In the genomic region with DNA sequence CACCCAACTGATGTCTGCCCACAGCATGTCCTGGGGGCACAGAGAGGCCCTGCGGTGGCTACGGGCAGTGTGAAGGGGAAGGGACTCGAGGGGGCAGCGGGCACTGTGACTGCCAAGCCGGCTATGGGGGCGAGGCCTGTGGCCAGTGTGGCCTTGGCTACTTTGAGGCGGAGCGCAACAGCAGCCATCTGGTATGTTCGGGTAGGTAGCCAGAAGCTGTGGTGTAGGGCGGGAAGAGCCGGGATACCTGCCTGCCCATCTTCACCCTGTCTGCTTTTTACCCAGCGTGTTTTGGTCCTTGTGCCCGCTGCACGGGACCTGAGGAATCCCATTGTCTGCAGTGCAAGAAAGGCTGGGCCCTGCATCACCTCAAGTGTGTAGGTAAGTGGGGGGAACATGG, we compare ENCODE assay signal across 22 mouse cellular contexts. TPM values are rescaled to one million over a fixed set of nuclear protein-coding genes. Genes with fewer than 3 reads are reported as not detected.
DNase-seq lines count a peak whose midpoint lies in the region; ATAC-seq and TF ChIP-seq lines count a peak whose summit lies in the region.
"Had no signal": no experiment of that assay in that cellular context is flagged by ENCODE, and none has a peak within 500 bp of the region (broad histone marks: within the 10 kb centered on the region; RNA-seq: fewer than 3 reads in every experiment).

No protein-coding gene starts in this region.

- no peak for TF ChIP-seq CTCF in E14TG2a.4 (conservative IDR thresholded peaks at IDR 0.05; ENCODE audit: low read length)
- TF ChIP-seq CTCF in hindbrain, postnatal 0 days (IDR thresholded peaks at IDR 0.05; ENCODE audit: low read depth): no peak

- H3K4me3 ChIP-seq in E14TG2a.4 (replicated peaks; ENCODE audit: low read length): peak overlapping the region; percentile 41
- no peak overlapping the region for H3K4me3 ChIP-seq in hindbrain, postnatal 0 days (ENCODE audit: low read length)
- H3K4me3 ChIP-seq: embryonic facial prominence, embryonic 10.5 days; embryonic facial prominence, embryonic 12.5 days; forebrain, embryonic 13.5 days; forebrain, embryonic 15.5 days had no signal

- ATAC-seq in cerebellum, adult (ENCODE audit: insufficient number of reproducible peaks, low FRiP score, low TSS enrichment): no peak
- no peak for ATAC-seq in hindbrain, postnatal 0 days
- ATAC-seq: activated CD4-positive, CD25-positive, alpha-beta regulatory T cell, adult 4 months; CD4-positive, CD25-positive, alpha-beta regulatory T cell, adult 4 months; forebrain, embryonic 13.5 days; forebrain, embryonic 15.5 days; forebrain, postnatal 0 days; Patski had no signal

- no peak overlapping the region for H3K27ac ChIP-seq in hindbrain, postnatal 0 days
- H3K27ac ChIP-seq: embryonic facial prominence, embryonic 10.5 days; embryonic facial prominence, embryonic 12.5 days; forebrain, embryonic 13.5 days; forebrain, embryonic 15.5 days had no signal

- H3K9me3 ChIP-seq in E14TG2a.4 (ENCODE audit: low read length): 0 out of 2 replicates have a peak, but pooled peaks cover 5% of the 10 kb centered on the region
- no peaks in the 10 kb centered on the region for H3K9me3 ChIP-seq in hindbrain, postnatal 0 days (ENCODE audit: low read length)
- H3K9me3 ChIP-seq: embryonic facial prominence, embryonic 10.5 days; embryonic facial prominence, embryonic 12.5 days; forebrain, embryonic 13.5 days; forebrain, embryonic 15.5 days had no signal

- no peaks in the 10 kb centered on the region for H3K27me3 ChIP-seq in E14TG2a.4 (ENCODE audit: insufficient read depth, low read length)
- no peaks in the 10 kb centered on the region for H3K27me3 ChIP-seq in hindbrain, postnatal 0 days (ENCODE audit: insufficient read depth, low read length)
- H3K27me3 ChIP-seq: CH12.LX; forebrain, embryonic 13.5 days; forebrain, embryonic 15.5 days; Patski had no signal

- peak; percentile 51 for DNase-seq in cerebellum, adult 11-12 months
- no peak for DNase-seq in cerebellum, adult 8-10 months
- peak; percentile 55 to 61 for DNase-seq in cerebellum, postnatal 25 days
- no peak for DNase-seq in hindbrain, postnatal 0 days (ENCODE audit: low spot score)
- DNase-seq: adrenal gland, adult 8-10 months; adrenal gland, postnatal 14 days; adrenal gland, postnatal 36 days; B cell, adult 2 months; cerebellum, adult 9-11 months; cerebellum, postnatal 14 days; forebrain, postnatal 0 days had no signal

- H3K36me3 ChIP-seq in E14TG2a.4 (ENCODE audit: insufficient read depth, low read length): peaks cover 45% of the 10 kb centered on the region
- peaks cover 27% of the 10 kb centered on the region; the same call in 1 of the 2 replicates for H3K36me3 ChIP-seq in hindbrain, postnatal 0 days (ENCODE audit: insufficient read depth, low read length)

- peaks cover 92% of the 10 kb centered on the region for H3K4me1 ChIP-seq in E14TG2a.4 (replicated peaks; ENCODE audit: low read depth, low read length)
- 0 out of 2 replicates have a peak, but pooled peaks cover 4% of the 10 kb centered on the region for H3K4me1 ChIP-seq in hindbrain, postnatal 0 days (ENCODE audit: insufficient read depth, low read length)

- H3K4me2 ChIP-seq in hindbrain, postnatal 0 days (ENCODE audit: low read depth, low read length): no peak overlapping the region
- H3K4me2 ChIP-seq: embryonic facial prominence, embryonic 12.5 days; forebrain, embryonic 13.5 days; forebrain, embryonic 15.5 days had no signal

- no peak overlapping the region for H3K9ac ChIP-seq in hindbrain, postnatal 0 days (replicated peaks; ENCODE audit: low read length)
- H3K9ac ChIP-seq: embryonic facial prominence, embryonic 12.5 days; forebrain, embryonic 13.5 days; forebrain, embryonic 15.5 days; forebrain, postnatal 0 days had no signal

- 94% methylated on average over 14 of the region's 14 CpGs for WGBS in hindbrain, postnatal 0 days

RNA-seq across cellular contexts. Expression of gene Creld1, which starts 6.3 kb away (rescaled TPM):
- total RNA-seq in hindbrain, postnatal 0 days (2014; rRNA removed): 41.6 and 51.1 TPM in 2 replicates
- polyA plus RNA-seq in hindbrain, postnatal 0 days (2015; fragmentation: Nextera tagmentation; extraction: Ambion mirVana): 60.2 and 65.0 TPM in 2 replicates

RNA-seq across cellular contexts. Expression of gene Prrt3, which starts 12.3 kb away (rescaled TPM):
- 40.4 and 41.7 TPM in 2 replicates for total RNA-seq in hindbrain, postnatal 0 days (2014; rRNA removed)
- 15.7 and 15.8 TPM in 2 replicates for polyA plus RNA-seq in hindbrain, postnatal 0 days (2015; fragmentation: Nextera tagmentation; extraction: Ambion mirVana)
- total RNA-seq: CH12.LX had no signal
- polyA plus RNA-seq: CD4-positive, CD25-positive, alpha-beta regulatory T cell, adult 4 months; G1E had no signal

RNA-seq across cellular contexts. Expression of gene Il17rc, which starts 18.2 kb away (rescaled TPM):
- total RNA-seq in hindbrain, postnatal 0 days (2014; rRNA removed): 7.3 and 9.0 TPM in 2 replicates
- polyA plus RNA-seq in hindbrain, postnatal 0 days (2015; fragmentation: Nextera tagmentation; extraction: Ambion mirVana): 5.2 and 7.0 TPM in 2 replicates
- total RNA-seq: CH12.LX, G1E had no signal
- polyA plus RNA-seq: activated CD4-positive, CD25-positive, alpha-beta regulatory T cell, adult 4 months; CD4-positive, CD25-positive, alpha-beta regulatory T cell, adult 4 months had no signal

RNA-seq across cellular contexts. Expression of gene Il17re, which starts 31.1 kb away (rescaled TPM):
- 0.10 TPM in 1 of 2 replicates, not detected in the other for total RNA-seq in hindbrain, postnatal 0 days (2014; rRNA removed)
- polyA plus RNA-seq in hindbrain, postnatal 0 days (2015; fragmentation: Nextera tagmentation; extraction: Ambion mirVana): 0.48 and 0.75 TPM in 2 replicates
- total RNA-seq: forebrain, postnatal 0 days had no signal
- polyA plus RNA-seq: forebrain, embryonic 15.5 days; G1E had no signal

RNA-seq across cellular contexts. Expression of gene Emc3, which starts 42.0 kb away (rescaled TPM):
- 81.0 and 86.8 TPM in 2 replicates for total RNA-seq in hindbrain, postnatal 0 days (2014; rRNA removed)
- 120 and 124 TPM in 2 replicates for polyA plus RNA-seq in hindbrain, postnatal 0 days (2015; fragmentation: Nextera tagmentation; extraction: Ambion mirVana)

Comparison
In these comparisons a context has a peak if more than half of its experiments do, and no peak if none do; other contexts are left out.
1. DNase-seq: peak in cerebellum, adult 11-12 months (single experiment) and cerebellum, postnatal 25 days (2 of 2); none in cerebellum, adult 8-10 months (single experiment) and hindbrain, postnatal 0 days (single experiment).